Comparison of ENCODE assay signal across 20 mouse cellular contexts in the genomic region with DNA sequence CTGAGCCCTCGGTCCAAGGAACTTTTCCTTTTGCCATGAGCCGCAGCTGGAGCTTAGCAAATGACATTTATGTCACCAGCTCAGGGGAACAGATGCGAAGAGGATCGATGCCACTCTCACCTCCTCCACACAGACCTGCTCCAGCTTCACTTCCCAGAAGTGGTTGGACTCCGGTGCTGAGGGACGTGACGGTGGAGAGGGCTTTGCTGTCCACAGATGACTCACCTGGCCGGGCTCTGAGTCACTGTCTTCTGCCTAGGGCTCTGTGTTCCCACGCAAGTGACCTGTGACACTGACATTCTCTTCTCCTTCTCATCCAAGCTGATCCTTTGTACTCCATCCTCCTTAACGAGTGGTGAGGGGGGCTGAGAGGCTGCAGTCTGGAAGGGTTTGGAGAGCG. TPM values are rescaled to one million over a fixed set of nuclear protein-coding genes. Genes with fewer than 3 reads are reported as not detected.
DNase-seq lines count a peak whose midpoint lies in the region; ATAC-seq lines count a peak whose summit lies in the region.
"Had no signal": no experiment of that assay in that cellular context is flagged by ENCODE, and none has a peak within 500 bp of the region (broad histone marks: within the 10 kb centered on the region; RNA-seq: fewer than 3 reads in every experiment).

No protein-coding gene starts in this region.

- H3K4me1 ChIP-seq in embryonic facial prominence, embryonic 13.5 days, result peaks cover 22% of the 10 kb centered on the region
- H3K4me1 ChIP-seq in embryonic facial prominence, embryonic 10.5 days, result peaks cover 25% of the 10 kb centered on the region; the same call in 1 of the 2 replicates
- H3K4me1 ChIP-seq: lung, embryonic 15.5 days had no signal

- H3K9me3 ChIP-seq in embryonic facial prominence, embryonic 13.5 days, result no peaks in the 10 kb centered on the region
- no peaks in the 10 kb centered on the region for H3K9me3 ChIP-seq in embryonic facial prominence, embryonic 10.5 days
- H3K9me3 ChIP-seq: lung, embryonic 15.5 days had no signal

- intact Hi-C loops in heart, postnatal 36 days (cut with DNase I), result no loop called here

- DNase-seq in embryonic facial prominence, embryonic 10.5 days (ENCODE audit: low spot score), result no peak
- DNase-seq in right cerebral cortex, adult 2 months (ENCODE audit: low spot score in 2 of 2), result peak; percentile 50 to 51
- DNase-seq in right cerebral cortex, postnatal 4 days, result no peak
- DNase-seq in adrenal gland, postnatal 36 days, result peak; percentile 65 to 75
- no peak for DNase-seq in spleen, postnatal 36 days (ENCODE audit: low spot score in 2 of 2)
- DNase-seq in heart, postnatal 36 days, result no peak
- no peak for DNase-seq in lung, postnatal 14 days
- DNase-seq: cerebellum, adult 8-10 months; gastrocnemius, postnatal 14 days; heart, postnatal 4 days; thymus, postnatal 4 days had no signal

- H3K27me3 ChIP-seq in embryonic facial prominence, embryonic 13.5 days, result no peaks in the 10 kb centered on the region
- H3K27me3 ChIP-seq in embryonic facial prominence, embryonic 10.5 days (replicated peaks; ENCODE audit: low read depth, poor library complexity, severe bottlenecking), result no peaks in the 10 kb centered on the region
- H3K27me3 ChIP-seq: lung, embryonic 15.5 days; megakaryocyte, embryonic 14.5 days had no signal

- WGBS in embryonic facial prominence, embryonic 13.5 days, result 74% methylated on average over 11 of the region's 11 CpGs
- 80% methylated on average over 11 of the region's 11 CpGs for WGBS in embryonic facial prominence, embryonic 10.5 days

- no peak for ATAC-seq in embryonic facial prominence, embryonic 13.5 days (ENCODE audit: insufficient number of reproducible peaks, insufficient read depth, low FRiP score, low TSS enrichment, low read depth)
- ATAC-seq: forebrain, embryonic 14.5 days; inflammation-experienced regulatory T-cells, adult 6 months; midbrain, embryonic 16.5 days had no signal

- H3K4me2 ChIP-seq in embryonic facial prominence, embryonic 13.5 days, result no peak overlapping the region
- H3K4me2 ChIP-seq: heart, embryonic 11.5 days; liver, embryonic 11.5 days; lung, embryonic 15.5 days had no signal

- no peak overlapping the region for H3K9ac ChIP-seq in embryonic facial prominence, embryonic 13.5 days
- H3K9ac ChIP-seq: lung, embryonic 15.5 days had no signal

- peaks cover 5% of the 10 kb centered on the region for H3K36me3 ChIP-seq in embryonic facial prominence, embryonic 13.5 days
- H3K36me3 ChIP-seq in embryonic facial prominence, embryonic 10.5 days (replicated peaks), result peaks cover 16% of the 10 kb centered on the region

- H3K27ac ChIP-seq in embryonic facial prominence, embryonic 13.5 days, result peak overlapping the region; percentile 33; the same call in 1 of the 2 replicates
- H3K27ac ChIP-seq in embryonic facial prominence, embryonic 10.5 days (replicated peaks), result no peak overlapping the region
- H3K27ac ChIP-seq: lung, embryonic 15.5 days had no signal

- H3K4me3 ChIP-seq in embryonic facial prominence, embryonic 13.5 days, result no peak overlapping the region
- no peak overlapping the region for H3K4me3 ChIP-seq in embryonic facial prominence, embryonic 10.5 days
- H3K4me3 ChIP-seq: lung, embryonic 15.5 days; megakaryocyte, embryonic 14.5 days had no signal

RNA-seq across cellular contexts. Expression of a gene that starts 40.9 kb away (rescaled TPM):
- polyA plus RNA-seq in embryonic facial prominence, embryonic 13.5 days (2015; fragmentation: Nextera tagmentation; extraction: Ambion mirVana), result 27.1 and 32.2 TPM in 2 replicates
- 15.7 and 17.3 TPM in 2 replicates for polyA plus RNA-seq in embryonic facial prominence, embryonic 10.5 days (2016; fragmentation: Nextera tagmentation; extraction: Ambion mirVana)
- 1 to 10 TPM; 1.8 to 4.0 TPM for total RNA-seq in adrenal gland, postnatal 36 days (2021)
- total RNA-seq in heart, postnatal 36 days (2021), result under 1 TPM; 0.86 to 0.92 TPM
- polyA plus RNA-seq: G1E; inflammation-experienced regulatory T-cells, adult 6 months had no signal

Comparison
In these comparisons a context has a peak if more than half of its experiments do, and no peak if none do; other contexts are left out.
1. DNase-seq: peak in right cerebral cortex, adult 2 months (2 of 2) and adrenal gland, postnatal 36 days (2 of 2); none in embryonic facial prominence, embryonic 10.5 days (single experiment), right cerebral cortex, postnatal 4 days (single experiment), spleen, postnatal 36 days (0 of 2), heart, postnatal 36 days (0 of 2) and lung, postnatal 14 days (single experiment).